Mouse (Mus musculus) MEL (cell line): ENCODE measurements around the gene Tmem220. TPM values are rescaled to one million over a fixed set of nuclear protein-coding genes. Genes with fewer than 3 reads are reported as not detected.

Source experiments
- DNase-seq: peaks from one replicate; pipeline ENCODE4 v3.0.0; 2011; ENCODE audit warnings: low read depth, low spot score
- H3K27ac ChIP-seq: 2 replicates; pipeline ENCODE4 v1.5.1; 2012; ENCODE audit warnings: low read depth, mild to moderate bottlenecking, control low read depth, low read length, moderate library complexity; ENCODE audit not compliant: control insufficient read depth
- H3K27me3 ChIP-seq, 2 experiments: fragments of 150-350 bp in 1 of 2; sonication (generic) in 1 of 2; 2 replicates each; pipeline ENCODE4 v1.6.1; 2012; ENCODE audit warnings: low read length in 2 of 2, mild to moderate bottlenecking in 2 of 2, improper control_type of control experiment in 1 of 2, moderate library complexity in 1 of 2; ENCODE audit not compliant: insufficient read depth in 2 of 2, control insufficient read depth in 1 of 2
- H3K36me3 ChIP-seq, 2 experiments: 2 replicates each; pipeline ENCODE4 v1.6.1; 2012 to 2014; ENCODE audit warnings: low read length in 2 of 2, improper control_type of control experiment in 1 of 2, inconsistent platforms in 1 of 2, mild to moderate bottlenecking in 1 of 2; ENCODE audit not compliant: insufficient read depth in 2 of 2, control insufficient read depth in 1 of 2
- H3K4me1 ChIP-seq, 2 experiments: fragments of 150-350 bp in 1 of 2; sonication (generic) in 1 of 2; 2 replicates each; pipeline ENCODE4 v1.6.1; 2012; ENCODE audit warnings: low read length in 2 of 2, improper control_type of control experiment in 1 of 2, mild to moderate bottlenecking in 1 of 2; ENCODE audit not compliant: insufficient read depth in 2 of 2, control insufficient read depth in 1 of 2
- H3K4me3 ChIP-seq, 2 experiments: fragments of 150-350 bp in 1 of 2; sonication (generic) in 1 of 2; 2 replicates each; pipeline ENCODE4 v1.5.1; 2012; ENCODE audit warnings: low read depth in 2 of 2, low read length in 2 of 2, mild to moderate bottlenecking in 2 of 2, moderate library complexity in 2 of 2, control low read depth in 1 of 2, improper control_type of control experiment in 1 of 2; ENCODE audit not compliant: control insufficient read depth in 1 of 2, insufficient read depth in 1 of 2
- H3K79me2 ChIP-seq: 2 replicates; pipeline ENCODE4 v1.6.1; 2012; ENCODE audit warnings: mild to moderate bottlenecking, low read length, moderate library complexity; ENCODE audit not compliant: control insufficient read depth, poor library complexity, insufficient read depth
- H3K9ac ChIP-seq: 2 replicates; pipeline ENCODE4 v1.6.1; 2012; ENCODE audit warnings: low read depth, mild to moderate bottlenecking, control low read depth, low read length, moderate library complexity; ENCODE audit not compliant: control insufficient read depth, poor library complexity, severe bottlenecking
- H3K9me3 ChIP-seq: fragments of 150-350 bp; sonication (generic); replicated peaks from 2 replicates; pipeline ENCODE4 v1.6.1; 2012; ENCODE audit warnings: mild to moderate bottlenecking, low read length, improper control_type of control experiment, moderate library complexity; ENCODE audit not compliant: insufficient read depth
- CHD2 ChIP-seq: IDR thresholded peaks from 2 replicates; pipeline ENCODE4 v1.6.1; 2011; ENCODE audit warnings: low read length, improper control_type of control experiment
- ELF1 ChIP-seq: IDR thresholded peaks from 2 replicates; pipeline ENCODE4 v1.6.1; 2014; ENCODE audit warnings: low read depth, mild to moderate bottlenecking, inconsistent platforms, low read length, improper control_type of control experiment, moderate library complexity
- EP300 ChIP-seq, 2 experiments: IDR thresholded peaks; 2 replicates each; pipeline ENCODE4 v1.6.1; 2011; ENCODE audit warnings: improper control_type of control experiment in 2 of 2, low read length in 2 of 2, low read depth in 1 of 2, mild to moderate bottlenecking in 1 of 2
- ETS1 ChIP-seq: IDR thresholded peaks from 2 replicates; pipeline ENCODE4 v1.6.1; 2012; ENCODE audit warnings: low read depth, mild to moderate bottlenecking, inconsistent platforms, low read length, improper control_type of control experiment, moderate library complexity
- GATA1 ChIP-seq: IDR thresholded peaks from 2 replicates; pipeline ENCODE4 v1.6.1; 2011; ENCODE audit warnings: low read depth, low read length, improper control_type of control experiment
- HCFC1 ChIP-seq: IDR thresholded peaks from 2 replicates; pipeline ENCODE4 v1.6.1; 2012; ENCODE audit warnings: low read depth, mild to moderate bottlenecking, inconsistent platforms, low read length, improper control_type of control experiment, moderate library complexity
- MAZ ChIP-seq: IDR thresholded peaks from 2 replicates; pipeline ENCODE4 v1.6.1; 2012; ENCODE audit warnings: low read depth, mild to moderate bottlenecking, inconsistent platforms, low read length, improper control_type of control experiment
- NELFE ChIP-seq: IDR thresholded peaks from 2 replicates; pipeline ENCODE4 v1.6.1; 2011; ENCODE audit warnings: low read depth, low read length, improper control_type of control experiment
- NRF1 ChIP-seq: IDR thresholded peaks from 2 replicates; pipeline ENCODE4 v1.6.1; 2014; ENCODE audit warnings: low read depth, mild to moderate bottlenecking, inconsistent platforms, low read length, improper control_type of control experiment, moderate library complexity; ENCODE audit not compliant: poor library complexity, insufficient read depth, severe bottlenecking
- POLR2AphosphoS2 ChIP-seq: IDR thresholded peaks from 2 replicates; pipeline ENCODE4 v1.6.1; 2011; ENCODE audit warnings: low read length, improper control_type of control experiment
- POLR2AphosphoS5 ChIP-seq: IDR thresholded peaks from 2 replicates; pipeline ENCODE4 v1.6.1; 2012; ENCODE audit warnings: low read depth, borderline replicate concordance, mild to moderate bottlenecking, inconsistent platforms, low read length, moderate library complexity, mixed read lengths
- SMC3 ChIP-seq: IDR thresholded peaks from 2 replicates; pipeline ENCODE4 v1.6.1; 2011; ENCODE audit warnings: low read depth, low read length, improper control_type of control experiment
- TAL1 ChIP-seq: IDR thresholded peaks from 2 replicates; pipeline ENCODE4 v1.6.1; 2012; ENCODE audit warnings: mild to moderate bottlenecking, inconsistent platforms, low read length, moderate library complexity, mixed read lengths
- TCF12 ChIP-seq: IDR thresholded peaks from 2 replicates; pipeline ENCODE4 v1.6.1; 2014; ENCODE audit warnings: low read depth, mild to moderate bottlenecking, inconsistent platforms, low read length, improper control_type of control experiment, moderate library complexity
- UBTF ChIP-seq: IDR thresholded peaks from 2 replicates; pipeline ENCODE4 v1.6.1; 2012; ENCODE audit warnings: low read depth, mild to moderate bottlenecking, inconsistent platforms, low read length, improper control_type of control experiment, moderate library complexity, borderline replicate concordance; ENCODE audit not compliant: insufficient read depth
- USF1 ChIP-seq: IDR thresholded peaks from 2 replicates; pipeline ENCODE4 v1.6.1; 2014; ENCODE audit warnings: low read depth, mild to moderate bottlenecking, inconsistent platforms, low read length, improper control_type of control experiment, moderate library complexity
- USF2 ChIP-seq, 2 experiments: IDR thresholded peaks; 2 replicates each; pipeline ENCODE4 v1.6.1; 2011 to 2012; ENCODE audit warnings: improper control_type of control experiment in 2 of 2, low read length in 2 of 2, borderline replicate concordance in 1 of 2, inconsistent platforms in 1 of 2, low read depth in 1 of 2, mild to moderate bottlenecking in 1 of 2; ENCODE audit not compliant: insufficient read depth in 1 of 2
- ZC3H11A ChIP-seq: IDR thresholded peaks from 2 replicates; pipeline ENCODE4 v1.6.1; 2012; ENCODE audit warnings: low read depth, mild to moderate bottlenecking, inconsistent platforms, low read length, improper control_type of control experiment
- ZKSCAN1 ChIP-seq: IDR thresholded peaks from 2 replicates; pipeline ENCODE4 v1.6.1; 2012; ENCODE audit warnings: low read depth, mild to moderate bottlenecking, inconsistent platforms, low read length, improper control_type of control experiment, moderate library complexity
- polyA plus RNA-seq, 2 experiments: library from polyadenylated mRNA; stranded (reverse) in 1 of 2; unstranded in 1 of 2; fragments of >175 nt in 1 of 2; fragments of >200 nt in 1 of 2; gene quantifications; 2 replicates each; pipeline versions ENCODE4 v1.2.1 to v1.2.4; 2012; ENCODE audit warnings: low replicate concordance in 2 of 2, low read depth in 1 of 2; ENCODE audit not compliant: insufficient read length in 2 of 2, insufficient read depth in 1 of 2, missing spikeins in 1 of 2
- total RNA-seq: library from RNA; depleted of rRNA; stranded (reverse); fragments of 300-350 nt; gene quantifications from 2 replicates; pipeline ENCODE4 v1.2.3, GENCODE M21; 2012

The Tmem220 gene
- total and polyA plus RNA-seq, 3 experiments, result 0.35 to 0.99 TPM; not detected in 1

DNA sequence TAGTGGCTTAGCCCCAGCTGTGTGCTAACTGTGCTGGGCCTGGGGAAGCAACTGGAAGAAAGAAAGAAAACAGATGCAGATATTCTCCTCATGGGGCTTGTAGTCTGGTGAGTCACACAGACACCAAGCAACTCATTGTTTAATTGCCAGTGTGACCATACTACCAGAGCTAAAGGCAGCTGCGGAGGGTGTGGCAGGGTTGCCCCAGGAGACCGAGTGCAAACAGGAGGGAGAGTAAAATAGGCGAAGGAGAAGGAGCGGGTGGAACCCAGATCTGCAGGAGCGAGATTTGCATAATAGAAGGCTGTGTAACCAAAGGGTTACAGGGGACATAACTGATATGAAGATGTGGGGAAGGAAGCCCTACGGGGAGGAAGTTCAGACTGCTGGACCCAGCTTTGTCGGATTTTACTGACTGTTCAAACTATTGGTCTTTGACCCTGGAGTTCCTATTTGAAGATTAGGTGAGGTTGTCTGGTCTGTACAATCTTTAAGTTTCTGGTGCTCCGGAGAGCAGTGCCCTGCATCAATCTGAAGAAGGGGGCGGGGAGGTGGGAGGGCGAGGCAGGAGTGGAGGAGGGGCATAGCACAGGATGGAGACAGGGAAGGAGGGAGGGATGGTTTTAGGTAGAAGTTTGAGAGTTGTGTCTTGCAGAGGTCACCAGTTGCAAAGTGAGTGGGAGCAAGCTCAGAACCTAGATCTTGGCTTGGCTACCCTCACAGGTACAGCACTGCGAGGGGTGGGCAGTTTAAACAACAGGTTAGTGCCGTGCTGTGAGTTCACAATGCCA lies 7.0 kb upstream of the Tmem220 start:
- no peaks in the 10 kb centered on the region for H3K9me3 ChIP-seq
- H3K79me2 ChIP-seq, result no peaks in the 10 kb centered on the region
- DNase-seq, result peak; percentile 71
- peaks cover 0 to 19% of the 10 kb centered on the region in 2 experiments; a peak in 2 of 4 replicates for H3K36me3 ChIP-seq
- peaks cover 2 to 27% of the 10 kb centered on the region in 2 experiments; a peak in 3 of 4 replicates for H3K4me1 ChIP-seq
- H3K9ac ChIP-seq, result no peak overlapping the region
- no peaks in the 10 kb centered on the region; a peak in 1 of 4 replicates for H3K27me3 ChIP-seq
- TF ChIP-seq USF1 (no peak), GATA1 (peak; percentile 21; the same call in 1 of the 2 replicates)
- TF ChIP-seq, all 39 proteins: peak for 1
- H3K27ac ChIP-seq, result no peak overlapping the region
- H3K4me3 ChIP-seq, result no peak overlapping the region

DNA sequence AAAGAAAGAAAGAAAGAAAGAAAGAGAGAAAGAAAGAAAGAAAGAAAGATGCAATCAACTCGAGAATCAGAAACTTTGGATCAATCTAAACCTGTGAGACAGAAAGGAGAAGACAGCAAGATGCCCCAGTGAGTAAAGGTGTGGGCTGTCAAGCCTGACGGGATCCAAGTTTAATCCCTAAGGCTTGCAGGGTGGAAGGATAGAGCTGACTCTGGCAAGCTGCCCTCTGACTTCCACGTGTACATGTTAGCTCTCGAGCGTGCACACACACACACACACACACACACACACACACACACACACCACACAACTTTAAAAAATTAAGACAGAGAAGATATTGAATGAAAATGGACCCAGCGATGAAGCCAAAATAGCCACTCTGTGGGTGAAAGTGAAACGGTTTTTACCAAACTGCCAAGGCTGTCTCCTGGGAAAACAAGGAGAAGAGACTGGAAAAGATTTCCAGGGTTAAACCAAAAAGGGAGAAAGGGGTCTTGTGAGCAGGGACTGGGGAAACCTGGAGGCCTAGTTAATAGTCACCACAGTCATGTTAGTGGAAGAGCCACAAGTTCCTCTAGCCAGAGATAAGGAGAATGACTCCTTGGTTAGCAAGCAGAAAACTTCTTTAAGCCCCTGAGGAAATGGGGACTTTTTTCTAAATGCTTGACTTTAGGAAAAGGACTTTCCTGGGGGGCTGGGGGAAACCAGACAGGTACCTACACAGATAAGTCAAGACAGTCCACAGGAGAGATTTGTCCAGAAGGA lies 5.1 kb upstream of the Tmem220 start:
- Histone ChIP-seq H3K36me3 (peaks cover 0 to 19% of the 10 kb centered on the region in 2 experiments; a peak in 2 of 4 replicates), H3K79me2 (no peaks in the 10 kb centered on the region), H3K4me3 (0 out of 4 replicates have a peak overlapping the region, but pooled peaks of 1 of the 2 experiments have one; percentile 24), H3K9me3 (no peaks in the 10 kb centered on the region), H3K27me3 (no peaks in the 10 kb centered on the region; a peak in 1 of 4 replicates), H3K4me1 (peaks cover 5 to 27% of the 10 kb centered on the region in 2 experiments; a peak in 3 of 4 replicates), H3K27ac (no peak overlapping the region), H3K9ac (no peak overlapping the region)
- TF ChIP-seq SMC3, result no peak
- 0 out of 2 replicates have a peak, but pooled peaks have one; percentile 14 for TF ChIP-seq ETS1
- TF ChIP-seq CHD2, result no peak
- peak in 1 of 2 experiments; percentile 59; a peak in 1 of 4 replicates for TF ChIP-seq EP300 (IDR thresholded peaks at IDR 0.05; ENCODE audit: low read depth in 1 of 2, low read length in 2 of 2)
- no peak for TF ChIP-seq TAL1
- TF ChIP-seq MAZ, result no peak
- peak; percentile 59 for TF ChIP-seq GATA1
- no peak for TF ChIP-seq USF2 (IDR thresholded peaks at IDR 0.05; ENCODE audit: borderline replicate concordance in 1 of 2, insufficient read depth in 1 of 2, low read depth in 1 of 2, low read length in 2 of 2)
- peak; percentile 62 for DNase-seq

DNA sequence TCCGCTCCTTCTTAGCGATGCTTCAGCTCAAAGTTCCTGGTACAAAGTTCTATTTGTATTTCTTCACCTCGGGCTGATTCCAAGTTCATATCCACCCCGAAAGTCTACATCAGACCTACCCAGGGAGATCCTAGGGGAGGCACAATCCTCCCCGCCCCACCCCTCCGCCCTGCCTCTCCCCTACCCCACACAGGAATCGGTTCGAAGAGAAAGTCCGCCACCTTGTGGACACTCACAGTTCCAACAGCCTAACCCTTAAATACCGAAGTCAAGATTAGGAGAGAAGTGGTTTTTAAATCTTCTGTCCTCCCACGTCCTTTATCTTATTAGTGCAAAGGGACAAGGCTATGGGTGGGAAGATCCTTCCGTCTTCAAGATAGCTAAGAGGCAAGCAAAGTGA lies 4.0 kb upstream of the Tmem220 start:
- peak; percentile 91 for DNase-seq
- H3K9ac ChIP-seq, result peak overlapping the region; percentile 24; the same call in 1 of the 2 replicates
- TF ChIP-seq GATA1 (peak; percentile 86), TAL1 (no peak), TCF12 (peak; percentile 69), NELFE (no peak), USF2 (IDR thresholded peaks at IDR 0.05; ENCODE audit: borderline replicate concordance in 1 of 2, insufficient read depth in 1 of 2, low read depth in 1 of 2, low read length in 2 of 2) (no peak), ELF1 (no peak), POLR2AphosphoS5 (no peak), HCFC1 (0 out of 2 replicates have a peak, but pooled peaks have one; percentile 34), ZC3H11A (peak; percentile 75), NRF1 (no peak), UBTF (no peak), ZKSCAN1 (no peak), MAZ (peak; percentile 84), POLR2AphosphoS2 (no peak)

More for the DNA sequence above, 4.0 kb upstream of the Tmem220 start:
- H3K4me3 ChIP-seq, result peak overlapping the region; percentile 10 to 24; a peak in 3 of 4 replicates
- H3K27me3 ChIP-seq, result no peaks in the 10 kb centered on the region; a peak in 1 of 4 replicates
- no peaks in the 10 kb centered on the region; the same call in 1 of the 2 replicates for H3K79me2 ChIP-seq
- no peak overlapping the region for H3K27ac ChIP-seq
- H3K4me1 ChIP-seq, result peaks cover 5 to 32% of the 10 kb centered on the region in 2 experiments; a peak in 3 of 4 replicates
- no peaks in the 10 kb centered on the region for H3K9me3 ChIP-seq
- peaks cover 0 to 21% of the 10 kb centered on the region in 2 experiments; a peak in 2 of 4 replicates for H3K36me3 ChIP-seq
